Mouse (Mus musculus) bone marrow, adult 2 months (tissue): ENCODE results near the gene Pkp2. TPM values are rescaled to one million over a fixed set of nuclear protein-coding genes. Genes with fewer than 3 reads are reported as not detected.
A peak's percentile ranks its signal among the peaks of the same experiment; 100 is the strongest.

Experiments
- H3K27ac ChIP-seq: fragments of 200-500 bp; 2 replicates; pipeline ENCODE4 v1.5.1; 2012; ENCODE audit warnings: low read depth, mild to moderate bottlenecking, control low read depth, inconsistent platforms, low read length; ENCODE audit not compliant: control insufficient read depth, poor library complexity, insufficient read depth
- H3K4me1 ChIP-seq: fragments of 200-500 bp; 2 replicates; pipeline ENCODE4 v1.6.1; 2011; ENCODE audit warnings: low read length; ENCODE audit not compliant: control insufficient read depth, insufficient read depth
- H3K4me3 ChIP-seq: fragments of 200-500 bp; replicated peaks from 2 replicates; pipeline ENCODE3; 2011; ENCODE audit warnings: mild to moderate bottlenecking, low read depth, low read length, control low read depth; ENCODE audit not compliant: control insufficient read depth
- CTCF ChIP-seq: fragments of 200-500 bp; IDR thresholded peaks from 2 replicates; pipeline ENCODE4 v1.5.1; 2011; ENCODE audit warnings: low read length, control low read depth; ENCODE audit not compliant: control insufficient read depth, insufficient read depth
- POLR2A ChIP-seq: fragments of 200-500 bp; IDR thresholded peaks from 2 replicates; pipeline ENCODE4 v1.6.1; 2011; ENCODE audit warnings: low read depth, mild to moderate bottlenecking, control low read depth, low read length, borderline replicate concordance; ENCODE audit not compliant: control insufficient read depth
- WGBS: fragments of 180-500 bp; shearing (Covaris S2); methylation state at CpG from one replicate; pipeline ENCODE4 v1.1.7; 2018; 5-methylcytosine and 5-hydroxymethylcytosine counted together
- polyA plus RNA-seq: library from polyadenylated mRNA; stranded (reverse); fragments of >200 nt; gene quantifications from 2 replicates; pipeline ENCODE4 v1.2.4, GENCODE M21; 2011; ENCODE audit warnings: low replicate concordance; ENCODE audit not compliant: missing spikeins, insufficient read depth, insufficient read length

Pkp2 gene
- polyA plus RNA-seq, 1 experiment = 2.7 TPM

DNA sequence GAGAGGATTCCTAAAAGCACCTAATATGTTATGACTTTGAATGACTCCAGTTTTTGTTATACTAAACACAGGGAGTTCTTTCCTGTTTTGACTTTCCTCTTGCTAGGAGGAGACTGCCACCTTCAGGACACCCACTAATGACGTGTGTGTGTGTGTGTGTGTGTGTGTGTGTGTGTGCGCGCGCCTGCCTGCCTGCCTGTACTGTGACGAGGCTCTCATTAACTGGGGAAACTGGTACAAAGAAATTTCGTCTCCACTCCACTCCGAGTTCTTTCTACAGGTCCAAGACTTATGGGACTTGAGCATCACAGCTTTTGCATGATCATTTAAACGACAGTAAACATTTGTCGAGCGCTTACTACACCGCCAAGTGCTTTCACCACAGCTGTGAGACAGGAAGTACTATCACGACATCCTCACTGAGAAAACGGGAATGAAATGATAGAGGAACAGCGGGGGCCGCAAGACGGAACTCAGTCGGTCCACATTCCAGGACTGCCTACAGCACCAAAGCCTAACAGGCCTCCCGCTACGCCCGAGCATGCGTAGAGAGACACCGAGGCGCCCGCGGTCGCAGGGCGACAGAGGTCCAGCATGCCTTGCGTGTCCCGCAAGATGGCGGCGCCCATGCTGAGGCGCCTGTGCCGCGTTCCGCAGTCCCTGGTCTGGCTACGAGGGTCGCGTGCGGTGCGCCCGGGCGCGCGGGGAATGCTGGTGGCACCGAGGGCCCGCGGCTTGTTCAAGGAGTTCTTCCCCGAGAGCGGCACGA, 89.4 kb downstream of the Pkp2 start, which contains the start of gene Yars2:
TSS of gene Yars2 (plus strand) at position 597 of the 769 bp plus-strand sequence.
- Histone ChIP-seq H3K4me1 (no peaks in the 10 kb centered on the region; the same call in 1 of the 2 replicates), H3K27ac (peak within 1 kb of the TSS; percentile 60), H3K4me3 (peak within 1 kb of the TSS; percentile 79)
- TF ChIP-seq CTCF (peak; percentile 28; the same call in 1 of the 2 replicates), POLR2A (peak; percentile 92; the same call in 1 of the 2 replicates)
- 0% methylated on average over 50 of the region's 50 CpGs for WGBS

DNA sequence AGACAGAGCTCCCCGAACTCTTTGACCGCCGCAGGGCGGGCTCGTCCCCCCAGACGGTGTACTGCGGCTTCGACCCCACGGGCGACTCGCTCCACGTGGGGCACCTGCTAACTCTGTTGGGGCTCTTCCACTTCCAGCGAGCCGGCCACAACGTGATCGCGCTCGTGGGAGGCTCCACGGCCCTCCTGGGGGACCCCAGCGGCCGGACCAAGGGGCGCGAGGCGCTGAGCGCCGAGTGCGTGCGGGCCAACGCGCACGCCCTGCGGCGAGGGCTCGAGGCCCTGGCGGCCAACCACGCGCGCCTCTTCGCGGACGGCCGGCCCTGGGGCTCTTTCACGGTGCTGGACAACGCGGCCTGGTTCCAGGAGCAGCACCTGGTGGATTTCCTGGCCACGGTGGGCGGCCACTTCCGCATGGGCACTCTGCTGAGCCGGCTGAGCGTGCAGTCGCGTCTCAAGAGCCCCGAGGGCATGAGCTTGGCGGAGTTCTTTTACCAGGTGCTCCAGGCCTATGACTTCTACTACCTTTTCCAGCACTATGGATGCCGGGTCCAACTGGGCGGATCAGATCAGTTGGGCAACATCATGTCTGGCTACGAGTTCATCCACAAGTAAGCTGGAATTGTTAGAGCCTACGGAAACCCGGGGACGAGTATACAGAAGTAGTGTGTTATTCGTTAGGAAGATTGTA, 90.2 kb downstream of the Pkp2 start:
- peak overlapping the region; percentile 60; the same call in 1 of the 2 replicates for H3K27ac ChIP-seq

DNA sequence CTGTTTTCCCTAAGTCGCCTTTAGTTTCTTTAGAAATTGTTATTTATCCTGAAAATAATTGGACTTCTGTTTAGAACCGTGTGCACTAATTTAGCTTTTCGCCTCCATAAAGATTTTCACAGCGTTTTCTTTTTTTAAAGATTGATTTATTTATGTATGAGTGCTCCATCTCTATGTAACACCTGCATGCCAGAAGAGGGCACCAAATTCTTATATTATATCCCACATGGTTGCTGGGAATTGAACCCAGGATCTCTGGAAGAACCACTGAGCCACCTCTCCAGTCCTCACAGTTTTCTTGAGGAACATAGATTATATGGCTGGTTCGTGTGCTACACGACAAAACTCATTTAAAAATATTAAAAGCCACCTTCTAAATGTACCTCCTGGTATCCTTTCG, 90.8 kb downstream of the Pkp2 start:
- Histone ChIP-seq H3K27ac (no peak overlapping the region), H3K4me1 (no peaks in the 10 kb centered on the region; the same call in 1 of the 2 replicates), H3K4me3 (no peak overlapping the region)
- 18% methylated on average over 7 of the region's 7 CpGs for WGBS
- TF ChIP-seq POLR2A (no peak), CTCF (no peak)

More for the DNA sequence above, 90.2 kb downstream of the Pkp2 start:
- H3K4me3 ChIP-seq = peak overlapping the region; percentile 79
- no peaks in the 10 kb centered on the region; the same call in 1 of the 2 replicates for H3K4me1 ChIP-seq
- WGBS = under 1% methylated on average over 61 of the region's 61 CpGs
- no peak for TF ChIP-seq POLR2A
- no peak for TF ChIP-seq CTCF

DNA sequence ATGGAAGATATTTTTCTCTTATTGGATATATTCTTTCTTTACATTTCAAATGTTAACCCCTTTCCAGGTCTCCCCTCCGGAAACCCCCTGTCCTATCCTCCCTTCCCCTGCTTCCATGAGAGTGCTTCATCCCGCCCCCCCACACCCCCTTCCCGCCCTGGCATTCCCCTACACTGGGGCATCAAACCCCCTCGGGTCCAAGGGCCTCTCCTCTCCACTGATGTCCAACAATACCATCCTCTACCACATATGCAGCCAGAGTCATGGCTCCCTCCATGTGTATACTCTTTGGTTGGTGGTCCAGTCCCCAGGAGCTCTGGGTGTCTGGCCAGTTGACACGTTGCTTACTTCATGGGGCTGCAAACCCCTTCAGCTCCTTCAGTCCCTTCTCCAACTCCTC, 98.2 kb downstream of the Pkp2 start:
- TF ChIP-seq CTCF (no peak), POLR2A (no peak)
- Histone ChIP-seq H3K4me1 (no peaks in the 10 kb centered on the region), H3K4me3 (no peak overlapping the region), H3K27ac (no peak overlapping the region)
- WGBS = 86% methylated on average over 5 of the region's 5 CpGs

Other genes with a start within 250 kb of the Pkp2 start
- gene Yars2, start 89.6 kb downstream of the Pkp2 start, polyA plus RNA-seq = 2.6 and 6.0 TPM in 2 replicates
- gene Dnm1l, start 145.6 kb downstream of the Pkp2 start, polyA plus RNA-seq = 24.9 and 50.7 TPM in 2 replicates